Mouse (Mus musculus) intestine, embryonic 16.5 days (tissue): ENCODE measurements around the gene Dyrk1a. TPM values are rescaled to one million over a fixed set of nuclear protein-coding genes. Genes with fewer than 3 reads are reported as not detected.

Source experiments
- ATAC-seq: fragments of 200-750 bp; cut with Nextera tagmentation; 2 replicates; pipeline ENCODE4 v1.8.0; 2017; ENCODE audit warnings: moderate TSS enrichment, moderate library complexity
- H3K27ac ChIP-seq: fragments of 300-500 bp; sonication (generic); 2 replicates; pipeline ENCODE4 v1.5.1; 2014; ENCODE audit warnings: mild to moderate bottlenecking, low read length
- H3K27me3 ChIP-seq: fragments of 300-500 bp; sonication (generic); replicated peaks from 2 replicates; pipeline ENCODE4 v1.6.1; 2014; ENCODE audit warnings: low read length, control low read depth, mixed read lengths; ENCODE audit not compliant: control insufficient read depth, insufficient read depth
- H3K36me3 ChIP-seq: fragments of 300-500 bp; sonication (generic); 2 replicates; pipeline ENCODE4 v1.6.1; 2014; ENCODE audit warnings: low read length, control low read depth; ENCODE audit not compliant: control insufficient read depth, insufficient read depth
- H3K4me1 ChIP-seq: fragments of 300-500 bp; sonication (generic); 2 replicates; pipeline ENCODE4 v1.6.1; 2014; ENCODE audit warnings: low read length, control low read depth, mixed read lengths; ENCODE audit not compliant: control insufficient read depth, insufficient read depth
- H3K4me2 ChIP-seq: fragments of 300-500 bp; sonication (generic); 2 replicates; pipeline ENCODE4 v1.6.1; 2014; ENCODE audit warnings: low read depth, low read length, control low read depth
- H3K4me3 ChIP-seq: fragments of 300-500 bp; sonication (generic); 2 replicates; pipeline ENCODE4 v1.5.1; 2014; ENCODE audit warnings: mild to moderate bottlenecking, low read length
- H3K9ac ChIP-seq: fragments of 300-500 bp; sonication (generic); 2 replicates; pipeline ENCODE4 v1.6.1; 2014; ENCODE audit warnings: low read depth, low read length
- H3K9me3 ChIP-seq: fragments of 300-500 bp; sonication (generic); 2 replicates; pipeline ENCODE4 v1.6.1; 2016; ENCODE audit warnings: low read length, control low read depth; ENCODE audit not compliant: control insufficient read depth
- WGBS: fragments of 180-500 bp; shearing (Covaris S2); extraction: QIAGEN DNeasy Blood & Tissue Kit; methylation state at CpG from one replicate; pipeline ENCODE4 v1.1.7; 2014; 5-methylcytosine and 5-hydroxymethylcytosine counted together
- polyA plus RNA-seq: library from polyadenylated mRNA; unstranded; fragments of >200 nt; fragmentation: Nextera tagmentation; extraction: Ambion mirVana; gene quantifications from 2 replicates; pipeline ENCODE4 v1.2.1, GENCODE M21; 2015

Gene Dyrk1a
- polyA plus RNA-seq, 1 experiment from 2014 or later = 7.3 TPM

GRCm38 (mm10) chr16:94659394-94659793 is 89.6 kb downstream of the Dyrk1a start:
- H3K4me2 ChIP-seq = no peak overlapping the region
- no peak overlapping the region for H3K4me3 ChIP-seq
- H3K4me1 ChIP-seq = no peaks in the 10 kb centered on the region
- H3K9ac ChIP-seq = no peak overlapping the region
- H3K9me3 ChIP-seq = no peaks in the 10 kb centered on the region
- no peak for ATAC-seq
- WGBS = 94% methylated on average over 7 of the region's 7 CpGs
- H3K36me3 ChIP-seq = no peaks in the 10 kb centered on the region
- H3K27me3 ChIP-seq = no peaks in the 10 kb centered on the region
- H3K27ac ChIP-seq = no peak overlapping the region

GRCm38 (mm10) chr16:94660221-94660620 is 90.4 kb downstream of the Dyrk1a start:
- Histone ChIP-seq H3K36me3 (no peaks in the 10 kb centered on the region), H3K9me3 (no peaks in the 10 kb centered on the region)
- 93% methylated on average over 8 of the region's 8 CpGs for WGBS

GRCm38 (mm10) chr16:94667557-94667956 is 97.7 kb downstream of the Dyrk1a start:
- no peak overlapping the region for H3K27ac ChIP-seq
- H3K9ac ChIP-seq = no peak overlapping the region
- WGBS = 86% methylated on average over 4 of the region's 4 CpGs
- no peak for ATAC-seq
- H3K36me3 ChIP-seq = peaks cover 9% of the 10 kb centered on the region; the same call in 1 of the 2 replicates
- no peaks in the 10 kb centered on the region for H3K9me3 ChIP-seq
- H3K4me2 ChIP-seq = no peak overlapping the region
- no peaks in the 10 kb centered on the region for H3K27me3 ChIP-seq
- no peaks in the 10 kb centered on the region for H3K4me1 ChIP-seq
- no peak overlapping the region for H3K4me3 ChIP-seq

More at GRCm38 (mm10) chr16:94660221-94660620, 90.4 kb downstream of the Dyrk1a start:
- ATAC-seq = no peak
- H3K4me3 ChIP-seq = no peak overlapping the region
- H3K4me2 ChIP-seq = no peak overlapping the region
- H3K27me3 ChIP-seq = no peaks in the 10 kb centered on the region
- H3K27ac ChIP-seq = no peak overlapping the region
- no peaks in the 10 kb centered on the region for H3K4me1 ChIP-seq
- H3K9ac ChIP-seq = no peak overlapping the region

- no peaks in the 10 kb centered on the region for H3K9me3 ChIP-seq
- 87% methylated on average over 9 of the region's 9 CpGs for WGBS
- H3K27ac ChIP-seq = no peak overlapping the region
- no peak for ATAC-seq
- H3K4me2 ChIP-seq = no peak overlapping the region
- no peaks in the 10 kb centered on the region for H3K4me1 ChIP-seq
- H3K4me3 ChIP-seq = no peak overlapping the region
- no peak overlapping the region for H3K9ac ChIP-seq
- H3K36me3 ChIP-seq = peaks cover 12% of the 10 kb centered on the region; the same call in 1 of the 2 replicates
- H3K27me3 ChIP-seq = no peaks in the 10 kb centered on the region
Measured at GRCm38 (mm10) chr16:94671313-94671712, 101.5 kb downstream of the Dyrk1a start.

GRCm38 (mm10) chr16:94680924-94681323 is 111.1 kb downstream of the Dyrk1a start:
- no peak overlapping the region for H3K4me3 ChIP-seq
- no peak overlapping the region for H3K9ac ChIP-seq
- H3K9me3 ChIP-seq = no peaks in the 10 kb centered on the region
- H3K4me2 ChIP-seq = no peak overlapping the region
- peaks cover 3% of the 10 kb centered on the region; the same call in 1 of the 2 replicates for H3K36me3 ChIP-seq
- peaks cover 2% of the 10 kb centered on the region; the same call in 1 of the 2 replicates for H3K4me1 ChIP-seq
- H3K27ac ChIP-seq = no peak overlapping the region
- 52% methylated on average over 4 of the region's 4 CpGs for WGBS
- H3K27me3 ChIP-seq = no peaks in the 10 kb centered on the region
- peak; percentile 53 for ATAC-seq

GRCm38 (mm10) chr16:94681760-94682159 is 112.0 kb downstream of the Dyrk1a start:
- Histone ChIP-seq H3K36me3 (peaks cover 7% of the 10 kb centered on the region; the same call in 1 of the 2 replicates), H3K4me2 (no peak overlapping the region), H3K27ac (no peak overlapping the region), H3K4me1 (peaks cover 2% of the 10 kb centered on the region; the same call in 1 of the 2 replicates), H3K4me3 (no peak overlapping the region), H3K9ac (no peak overlapping the region), H3K27me3 (no peaks in the 10 kb centered on the region), H3K9me3 (no peaks in the 10 kb centered on the region)
- no peak for ATAC-seq
- 95% methylated on average over 4 of the region's 4 CpGs for WGBS

- ATAC-seq = peak; percentile 10; the same call in 1 of the 2 replicates
- 45% methylated on average over 4 of the region's 4 CpGs for WGBS
- H3K27me3 ChIP-seq = no peaks in the 10 kb centered on the region
- H3K4me1 ChIP-seq = peaks cover 2% of the 10 kb centered on the region; the same call in 1 of the 2 replicates
- H3K4me3 ChIP-seq = no peak overlapping the region
- H3K27ac ChIP-seq = no peak overlapping the region
- no peaks in the 10 kb centered on the region for H3K9me3 ChIP-seq
- peaks cover 12% of the 10 kb centered on the region; the same call in 1 of the 2 replicates for H3K36me3 ChIP-seq
- H3K4me2 ChIP-seq = no peak overlapping the region
- H3K9ac ChIP-seq = no peak overlapping the region
Measured at GRCm38 (mm10) chr16:94683960-94684359, 114.2 kb downstream of the Dyrk1a start.

GRCm38 (mm10) chr16:94693687-94694305 is 124.0 kb downstream of the Dyrk1a start:
- Histone ChIP-seq H3K4me3 (no peak overlapping the region), H3K9me3 (no peaks in the 10 kb centered on the region), H3K4me1 (peaks cover 3% of the 10 kb centered on the region), H3K4me2 (no peak overlapping the region), H3K36me3 (peaks cover 9% of the 10 kb centered on the region), H3K27ac (no peak overlapping the region), H3K9ac (no peak overlapping the region), H3K27me3 (no peaks in the 10 kb centered on the region)
- peak; percentile 68 for ATAC-seq
- 42% methylated on average over 4 of the region's 4 CpGs for WGBS

- Histone ChIP-seq H3K27ac (no peak overlapping the region), H3K9ac (no peak overlapping the region), H3K36me3 (no peaks in the 10 kb centered on the region; the same call in 1 of the 2 replicates), H3K27me3 (no peaks in the 10 kb centered on the region), H3K9me3 (no peaks in the 10 kb centered on the region), H3K4me1 (no peaks in the 10 kb centered on the region; the same call in 1 of the 2 replicates), H3K4me3 (no peak overlapping the region), H3K4me2 (no peak overlapping the region)
- ATAC-seq = no peak; the same call in 1 of the 2 replicates
- WGBS = 67% methylated on average over 5 of the region's 5 CpGs
Measured at GRCm38 (mm10) chr16:94697553-94697952, 127.7 kb downstream of the Dyrk1a start.
